Mouse (Mus musculus) liver, adult 2 months (tissue): ENCODE results near the gene Ugt1a6b. TPM values are rescaled to one million over a fixed set of nuclear protein-coding genes. Genes with fewer than 3 reads are reported as not detected.
"Not testable (repeated sequence)": the region's sequence is repeated elsewhere in the genome, so short reads cannot be mapped to it uniquely, and the experiment has no call there.

Experiments used
- DNase-seq: peaks from one replicate; pipeline ENCODE4 v3.0.0-alpha.2; 2011; ENCODE audit warnings: low read depth, low spot score; ENCODE audit errors: extremely low read depth
- H3K27ac ChIP-seq: fragments of 200-500 bp; replicated peaks from 2 replicates; pipeline ENCODE4 v1.5.1; 2012; ENCODE audit warnings: low read depth, mild to moderate bottlenecking, control low read depth, inconsistent platforms, low read length; ENCODE audit not compliant: insufficient read depth
- H3K27me3 ChIP-seq: fragments of 200-500 bp; 2 replicates; pipeline ENCODE4 v1.6.1; 2012; ENCODE audit warnings: mild to moderate bottlenecking, moderate library complexity, low read length, inconsistent platforms; ENCODE audit not compliant: control insufficient read depth, insufficient read depth
- H3K36me3 ChIP-seq: fragments of 200-500 bp; 2 replicates; pipeline ENCODE4 v1.6.1; 2012; ENCODE audit warnings: low read length, inconsistent platforms; ENCODE audit not compliant: control insufficient read depth, insufficient read depth
- H3K4me1 ChIP-seq: fragments of 200-500 bp; 2 replicates; pipeline ENCODE4 v1.6.1; 2011; ENCODE audit warnings: low read length; ENCODE audit not compliant: control insufficient read depth, insufficient read depth
- H3K4me3 ChIP-seq: fragments of 200-500 bp; 2 replicates; pipeline ENCODE4 v1.5.1; 2011; ENCODE audit warnings: low read depth, mild to moderate bottlenecking, control low read depth, low read length, moderate library complexity; ENCODE audit not compliant: insufficient read depth
- H3K79me2 ChIP-seq: fragments of 200-500 bp; 2 replicates; pipeline ENCODE4 v1.6.1; 2012; ENCODE audit warnings: inconsistent platforms, mild to moderate bottlenecking, low read length, moderate library complexity; ENCODE audit not compliant: control insufficient read depth, insufficient read depth
- H3K9ac ChIP-seq: fragments of 200-500 bp; 2 replicates; pipeline ENCODE4 v1.6.1; 2012; ENCODE audit warnings: low read depth, mild to moderate bottlenecking, control low read depth, inconsistent platforms, low read length
- CTCF ChIP-seq: fragments of 200-500 bp; IDR thresholded peaks from 2 replicates; pipeline ENCODE4 v1.5.1; 2011; ENCODE audit warnings: low read depth, low read length, control low read depth
- POLR2A ChIP-seq: fragments of 200-500 bp; IDR thresholded peaks from 2 replicates; pipeline ENCODE4 v1.6.1; 2011; ENCODE audit warnings: low read length, control low read depth; ENCODE audit not compliant: insufficient read depth; ENCODE audit errors: extremely low read depth
- WGBS: fragments of 180-500 bp; shearing (Covaris S2); methylation state at CpG from one replicate; pipeline ENCODE4 v1.1.7; 2018; 5-methylcytosine and 5-hydroxymethylcytosine counted together
- polyA plus RNA-seq: library from polyadenylated mRNA; depleted of rRNA; stranded (reverse); fragments of >200 nt; gene quantifications from 2 replicates; pipeline ENCODE4 v1.2.3, GENCODE M21; 2012; rRNA removed
- total RNA-seq: library from RNA; depleted of rRNA; stranded (reverse); fragments of >200 nt; gene quantifications from 2 replicates; pipeline ENCODE4 v1.2.3, GENCODE M21; 2014; rRNA removed

The Ugt1a6b gene
- total RNA-seq (97.1 and 102 TPM in 2 replicates), polyA plus RNA-seq (77.3 and 91.0 TPM in 2 replicates)

DNA sequence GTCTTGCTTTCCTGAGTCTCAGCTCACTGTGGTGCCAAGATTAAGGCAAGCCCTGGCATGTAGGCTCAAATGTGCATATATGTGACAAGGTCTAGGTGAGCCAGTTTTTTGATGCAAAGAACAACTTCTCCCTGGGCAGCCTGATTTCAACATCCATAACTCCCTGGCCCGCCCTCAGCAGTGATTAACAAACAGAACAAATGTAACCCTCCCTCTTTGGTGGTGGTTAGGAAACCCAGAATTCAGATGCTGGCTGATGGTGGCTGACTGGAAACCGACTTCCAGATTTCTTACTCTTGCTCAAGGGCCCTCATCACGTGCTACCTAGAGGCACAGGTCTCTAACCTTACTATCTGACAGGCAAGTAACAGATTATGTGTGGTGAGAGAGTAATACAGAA lies at the start of gene Ugt1a6b:
Gene Ugt1a6b (plus strand): TSS at position 234 of the 400 bp plus-strand sequence.
- peak within 1 kb of the TSS; percentile 60 for H3K4me3 ChIP-seq
- peak within 1 kb of the TSS; percentile 71 for H3K9ac ChIP-seq
- H3K27me3 ChIP-seq, H3K36me3 ChIP-seq: not testable (repeated sequence)
- peak; percentile 72 for DNase-seq
- H3K27ac ChIP-seq = peak within 1 kb of the TSS; percentile 76
- WGBS = 13% methylated on average over 3 of the region's 3 CpGs
- peaks cover 22% of the 10 kb centered on the region; the same call in 1 of the 2 replicates for H3K79me2 ChIP-seq
- peaks cover 31% of the 10 kb centered on the region for H3K4me1 ChIP-seq

DNA sequence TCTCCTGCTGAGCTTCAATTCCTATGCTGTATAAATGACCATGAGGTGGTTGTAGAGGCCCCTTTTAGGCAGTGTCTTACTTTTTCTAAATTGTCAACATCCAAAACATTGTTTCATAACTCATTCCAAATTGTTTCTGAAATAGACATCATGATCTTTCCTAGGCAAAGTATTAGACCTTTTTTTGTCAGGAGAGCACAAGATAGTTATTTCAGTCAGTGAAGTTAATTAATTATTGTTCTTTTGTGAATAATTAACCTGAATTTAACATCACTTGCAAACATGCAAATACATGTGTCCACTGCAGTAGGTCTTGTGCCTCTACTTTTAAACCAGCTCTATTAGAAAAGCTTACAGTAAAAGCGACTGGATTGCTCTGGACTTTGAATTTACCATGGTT lies 48.0 kb upstream of the Ugt1a6b start, which contains the start of gene Ugt1a10:
Gene Ugt1a10 (plus strand): TSS at position 301 of the 400 bp plus-strand sequence.
- no peaks in the 10 kb centered on the region for H3K36me3 ChIP-seq
- no peak within 1 kb of the TSS for H3K27ac ChIP-seq
- no peaks in the 10 kb centered on the region; the same call in 1 of the 2 replicates for H3K79me2 ChIP-seq
- H3K4me1 ChIP-seq = peaks cover 9% of the 10 kb centered on the region
- TF ChIP-seq CTCF = no peak
- TF ChIP-seq POLR2A = no peak
- no peaks in the 10 kb centered on the region for H3K27me3 ChIP-seq
- WGBS = 38% methylated on average over 1 of the region's 1 CpGs
- no peak within 1 kb of the TSS for H3K4me3 ChIP-seq
- H3K9ac ChIP-seq = no peak within 1 kb of the TSS
- DNase-seq = no peak

DNA sequence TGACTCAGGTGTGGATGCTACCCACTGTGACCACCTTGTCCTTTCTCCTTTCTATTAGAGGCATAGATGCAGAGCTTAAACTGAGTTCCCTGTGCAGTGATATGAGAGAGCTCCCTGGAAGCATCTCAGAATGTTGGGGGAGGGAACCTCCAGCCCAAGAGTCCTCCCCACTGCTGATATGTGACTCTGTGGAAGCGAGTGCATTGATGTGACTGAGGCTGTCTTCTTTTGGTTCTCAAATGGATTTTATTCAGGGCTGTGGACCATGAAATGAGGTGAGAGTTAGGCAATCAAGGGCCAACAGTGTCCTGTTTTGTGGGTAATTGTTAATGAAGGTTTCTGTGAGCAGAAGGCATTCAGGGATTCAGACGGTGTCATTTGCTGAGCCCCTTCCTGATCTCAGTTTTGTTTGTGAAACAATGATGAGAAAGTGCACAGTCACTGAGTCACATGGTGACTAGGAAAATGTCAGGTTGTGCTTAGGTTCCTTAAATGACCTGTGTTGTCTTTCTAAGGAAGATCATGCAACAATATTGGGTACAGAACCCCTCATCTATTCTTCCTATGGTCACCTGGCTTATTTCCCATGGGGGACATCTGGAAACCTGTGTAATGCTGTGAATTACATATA lies 36.5 kb upstream of the Ugt1a6b start:
- H3K27ac ChIP-seq, H3K4me3 ChIP-seq, H3K4me1 ChIP-seq, H3K27me3 ChIP-seq, H3K9ac ChIP-seq, H3K79me2 ChIP-seq, DNase-seq, H3K36me3 ChIP-seq: not testable (repeated sequence)
- WGBS = 22% methylated on average over 1 of the region's 2 CpGs

DNA sequence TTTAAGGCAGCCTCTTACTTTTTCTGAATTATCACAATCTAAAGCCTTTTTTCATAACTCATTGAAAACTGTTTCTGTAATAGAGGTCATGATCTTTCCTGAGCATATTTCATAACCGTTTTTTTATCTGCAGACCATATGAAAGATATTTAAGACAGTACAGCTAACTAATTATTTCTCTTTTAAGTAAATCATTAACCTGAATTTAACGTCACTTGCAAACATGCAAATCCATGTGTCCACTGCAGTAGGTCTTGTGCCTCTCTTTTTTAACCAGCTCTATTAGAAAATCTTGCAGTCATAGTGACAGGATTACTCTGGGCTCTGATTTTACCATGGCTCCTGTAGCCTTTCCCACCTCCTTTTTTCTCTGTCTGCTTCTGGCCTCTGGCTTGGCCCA lies 32.6 kb upstream of the Ugt1a6b start, which contains the start of gene Ugt1a9:
Gene Ugt1a9 (plus strand): TSS at position 306 of the 400 bp plus-strand sequence.
- Histone ChIP-seq H3K4me3 (peak within 1 kb of the TSS; percentile 64), H3K9ac (peak within 1 kb of the TSS; percentile 71), H3K27me3 (no peaks in the 10 kb centered on the region), H3K4me1 (peaks cover 18% of the 10 kb centered on the region), H3K27ac (peak within 1 kb of the TSS; percentile 92), H3K36me3 (no peaks in the 10 kb centered on the region), H3K79me2 (peaks cover 8% of the 10 kb centered on the region; the same call in 1 of the 2 replicates)
- 12% methylated on average over 2 of the region's 2 CpGs for WGBS
- TF ChIP-seq POLR2A (no peak), CTCF (no peak)
- DNase-seq = peak; percentile 83

DNA sequence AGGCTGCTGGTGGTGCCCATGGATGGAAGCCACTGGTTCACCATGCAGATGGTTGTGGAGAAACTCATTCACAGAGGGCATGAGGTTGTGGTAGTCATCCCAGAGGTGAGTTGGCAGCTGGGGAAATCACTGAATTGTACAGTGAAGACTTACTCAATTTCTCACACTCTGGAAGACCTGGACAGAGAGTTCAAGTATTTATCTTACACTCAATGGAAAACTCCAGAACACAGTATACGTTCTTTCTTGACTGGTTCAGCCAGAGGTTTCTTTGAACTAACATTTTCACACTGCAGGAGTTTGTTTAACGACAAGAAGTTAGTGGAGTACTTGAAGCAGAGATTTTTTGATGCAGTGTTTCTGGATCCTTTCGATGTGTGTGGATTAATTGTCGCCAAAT lies 32.1 kb upstream of the Ugt1a6b start:
- H3K36me3 ChIP-seq = no peaks in the 10 kb centered on the region
- peak overlapping the region; percentile 92 for H3K27ac ChIP-seq
- H3K9ac ChIP-seq = peak overlapping the region; percentile 71
- H3K4me1 ChIP-seq = peaks cover 20% of the 10 kb centered on the region
- no peaks in the 10 kb centered on the region for H3K27me3 ChIP-seq
- no peak for DNase-seq
- peak overlapping the region; percentile 64 for H3K4me3 ChIP-seq
- no peak for TF ChIP-seq CTCF
- TF ChIP-seq POLR2A = no peak
- WGBS = 67% methylated on average over 4 of the region's 4 CpGs
- peaks cover 10% of the 10 kb centered on the region; the same call in 1 of the 2 replicates for H3K79me2 ChIP-seq

DNA sequence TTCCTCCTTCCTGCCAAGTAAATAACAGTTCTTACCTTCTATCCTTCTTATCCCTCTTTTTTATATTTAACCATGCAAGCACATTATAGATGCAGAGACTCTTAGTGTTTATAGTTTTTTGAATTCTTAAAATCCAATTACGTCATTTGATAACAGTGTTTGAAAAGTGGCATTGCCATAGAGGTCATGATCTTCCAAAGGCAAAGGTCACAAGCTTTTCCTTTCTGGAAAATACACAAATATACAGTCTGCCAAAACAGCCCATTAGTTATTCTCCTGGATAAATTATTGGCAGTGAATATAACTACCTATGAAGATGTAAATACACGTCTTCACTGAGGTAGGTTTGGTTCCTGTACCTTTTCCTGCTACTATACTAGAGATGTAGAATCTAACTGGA lies 28.6 kb upstream of the Ugt1a6b start:
- Histone ChIP-seq H3K4me1 (peaks cover 26% of the 10 kb centered on the region), H3K79me2 (peaks cover 18% of the 10 kb centered on the region; the same call in 1 of the 2 replicates), H3K9ac (no peak overlapping the region; the same call in 1 of the 2 replicates), H3K36me3 (peaks cover 2% of the 10 kb centered on the region; the same call in 1 of the 2 replicates), H3K4me3 (peak overlapping the region; percentile 55; the same call in 1 of the 2 replicates), H3K27me3 (no peaks in the 10 kb centered on the region), H3K27ac (peak overlapping the region; percentile 83)
- no peak for TF ChIP-seq CTCF
- TF ChIP-seq POLR2A = no peak
- peak; percentile 91 for DNase-seq
- 14% methylated on average over 2 of the region's 2 CpGs for WGBS
